Mouse (Mus musculus) liver, embryonic 16.5 days (tissue): ENCODE data around the gene Polr2f. TPM values are rescaled to one million over a fixed set of nuclear protein-coding genes. Genes with fewer than 3 reads are reported as not detected.
A peak's percentile ranks its signal among the peaks of the same experiment; 100 is the strongest.

Source experiments
- ATAC-seq: fragments of 200-750 bp; cut with Nextera tagmentation; 2 replicates; pipeline ENCODE4 v1.8.0; 2017; ENCODE audit warnings: low read depth, mild to moderate bottlenecking, moderate number of reproducible peaks, moderate library complexity
- H3K27ac ChIP-seq: fragments of 300-500 bp; sonication (generic); 2 replicates; pipeline ENCODE4 v1.5.1; 2014; ENCODE audit warnings: mild to moderate bottlenecking, low read length
- H3K27me3 ChIP-seq: fragments of 300-500 bp; sonication (generic); 2 replicates; pipeline ENCODE4 v1.6.1; 2014; ENCODE audit warnings: low read depth, low read length, mixed read lengths; ENCODE audit not compliant: control insufficient read depth, insufficient read depth
- H3K36me3 ChIP-seq: fragments of 300-500 bp; sonication (generic); 2 replicates; pipeline ENCODE4 v1.6.1; 2014; ENCODE audit warnings: mild to moderate bottlenecking; ENCODE audit not compliant: control insufficient read depth, insufficient read depth
- H3K4me1 ChIP-seq: fragments of 300-500 bp; sonication (generic); 2 replicates; pipeline ENCODE4 v1.6.1; 2014; ENCODE audit warnings: low read depth, low read length, mixed read lengths; ENCODE audit not compliant: control insufficient read depth
- H3K4me2 ChIP-seq: fragments of 300-500 bp; sonication (generic); 2 replicates; pipeline ENCODE4 v1.6.1; 2014; ENCODE audit warnings: low read depth, low read length, mixed read lengths
- H3K4me3 ChIP-seq: fragments of 300-500 bp; sonication (generic); 2 replicates; pipeline ENCODE4 v1.5.1; 2014; ENCODE audit warnings: low read depth, mild to moderate bottlenecking, low read length
- H3K9ac ChIP-seq: fragments of 300-500 bp; sonication (generic); 2 replicates; pipeline ENCODE4 v1.6.1; 2014; ENCODE audit warnings: low read depth, low read length
- H3K9me3 ChIP-seq: fragments of 300-500 bp; sonication (generic); replicated peaks from 2 replicates; pipeline ENCODE4 v1.6.1; 2016; ENCODE audit warnings: low read length; ENCODE audit not compliant: control insufficient read depth
- WGBS: fragments of 180-500 bp; shearing (Covaris S2); extraction: QIAGEN DNeasy Blood & Tissue Kit; methylation state at CpG from one replicate; pipeline ENCODE4 v1.1.7; 2014; ENCODE audit not compliant: insufficient replicate concordance; 5-methylcytosine and 5-hydroxymethylcytosine counted together
- polyA plus RNA-seq: library from polyadenylated mRNA; unstranded; fragments of >200 nt; fragmentation: Nextera tagmentation; extraction: Ambion mirVana; gene quantifications from 2 replicates; pipeline ENCODE4 v1.2.1, GENCODE M21; 2015

Polr2f gene
- polyA plus RNA-seq, 1 experiment from 2014 or later, result 120 TPM

- 46% methylated on average over 10 of the region's 10 CpGs for WGBS
Observed at GRCm38 (mm10) chr15:79139640-79140039, 1.2 kb upstream of the Polr2f start.

GRCm38 (mm10) chr15:79141566-79141917 is 733 bp downstream of the Polr2f start:
- peak; percentile 47 for ATAC-seq
- Histone ChIP-seq H3K27me3 (no peaks in the 10 kb centered on the region), H3K27ac (peak overlapping the region; percentile 31; the same call in 1 of the 2 replicates)

More at GRCm38 (mm10) chr15:79139640-79140039, 1.2 kb upstream of the Polr2f start:
- H3K4me3 ChIP-seq, result no peak overlapping the region
- no peak for ATAC-seq
- H3K4me1 ChIP-seq, result peaks cover 15% of the 10 kb centered on the region
- no peaks in the 10 kb centered on the region for H3K9me3 ChIP-seq
- no peaks in the 10 kb centered on the region for H3K36me3 ChIP-seq
- no peak overlapping the region for H3K4me2 ChIP-seq
- H3K27ac ChIP-seq, result no peak overlapping the region
- no peaks in the 10 kb centered on the region for H3K27me3 ChIP-seq
- no peak overlapping the region for H3K9ac ChIP-seq

GRCm38 (mm10) chr15:79143316-79143715 is 2.5 kb downstream of the Polr2f start:
- no peaks in the 10 kb centered on the region for H3K9me3 ChIP-seq
- WGBS, result 77% methylated on average over 12 of the region's 12 CpGs
- no peak overlapping the region for H3K4me2 ChIP-seq
- H3K4me3 ChIP-seq, result no peak overlapping the region
- no peaks in the 10 kb centered on the region for H3K27me3 ChIP-seq
- no peak overlapping the region for H3K27ac ChIP-seq
- no peak for ATAC-seq
- no peak overlapping the region for H3K9ac ChIP-seq
- peaks cover 15% of the 10 kb centered on the region for H3K4me1 ChIP-seq
- peaks cover 20% of the 10 kb centered on the region for H3K36me3 ChIP-seq

More at GRCm38 (mm10) chr15:79141566-79141917, 733 bp downstream of the Polr2f start:
- Histone ChIP-seq H3K36me3 (peaks cover 7% of the 10 kb centered on the region; the same call in 1 of the 2 replicates), H3K4me1 (peaks cover 15% of the 10 kb centered on the region), H3K9ac (peak overlapping the region; percentile 73), H3K9me3 (no peaks in the 10 kb centered on the region), H3K4me3 (peak overlapping the region; percentile 70), H3K4me2 (peak overlapping the region; percentile 88)
- WGBS, result under 1% methylated on average over 7 of the region's 7 CpGs

GRCm38 (mm10) chr15:79144021-79144420 is 3.2 kb downstream of the Polr2f start:
- H3K9ac ChIP-seq, result no peak overlapping the region
- H3K9me3 ChIP-seq, result no peaks in the 10 kb centered on the region
- H3K4me3 ChIP-seq, result no peak overlapping the region
- 66% methylated on average over 8 of the region's 8 CpGs for WGBS
- ATAC-seq, result no peak
- H3K27me3 ChIP-seq, result no peaks in the 10 kb centered on the region
- no peak overlapping the region for H3K4me2 ChIP-seq
- H3K36me3 ChIP-seq, result peaks cover 20% of the 10 kb centered on the region
- no peak overlapping the region for H3K27ac ChIP-seq
- H3K4me1 ChIP-seq, result peaks cover 15% of the 10 kb centered on the region

- no peak overlapping the region for H3K4me3 ChIP-seq
- H3K4me2 ChIP-seq, result no peak overlapping the region
- WGBS, result 80% methylated on average over 7 of the region's 7 CpGs
- H3K4me1 ChIP-seq, result peaks cover 13% of the 10 kb centered on the region
- H3K36me3 ChIP-seq, result peaks cover 20% of the 10 kb centered on the region
- H3K27me3 ChIP-seq, result no peaks in the 10 kb centered on the region
- H3K9me3 ChIP-seq, result no peaks in the 10 kb centered on the region
- no peak overlapping the region for H3K9ac ChIP-seq
- no peak for ATAC-seq
- no peak overlapping the region for H3K27ac ChIP-seq
Observed at GRCm38 (mm10) chr15:79145522-79145921, 4.7 kb downstream of the Polr2f start.

- no peaks in the 10 kb centered on the region for H3K9me3 ChIP-seq
- no peak overlapping the region for H3K4me3 ChIP-seq
- no peak overlapping the region for H3K9ac ChIP-seq
- H3K4me1 ChIP-seq, result no peaks in the 10 kb centered on the region; the same call in 1 of the 2 replicates
- ATAC-seq, result 0 out of 2 replicates have a peak, but pooled peaks have one; percentile 48
- no peak overlapping the region for H3K4me2 ChIP-seq
- no peaks in the 10 kb centered on the region for H3K27me3 ChIP-seq
- H3K36me3 ChIP-seq, result peaks cover 24% of the 10 kb centered on the region
- H3K27ac ChIP-seq, result no peak overlapping the region
- 46% methylated on average over 7 of the region's 7 CpGs for WGBS
Observed at GRCm38 (mm10) chr15:79148533-79148932, 7.7 kb downstream of the Polr2f start.

- Histone ChIP-seq H3K9ac (no peak overlapping the region), H3K4me3 (no peak overlapping the region), H3K9me3 (no peaks in the 10 kb centered on the region), H3K27me3 (no peaks in the 10 kb centered on the region), H3K36me3 (peaks cover 15% of the 10 kb centered on the region), H3K4me2 (no peak overlapping the region), H3K27ac (no peak overlapping the region), H3K4me1 (no peaks in the 10 kb centered on the region; the same call in 1 of the 2 replicates)
- 79% methylated on average over 8 of the region's 8 CpGs for WGBS
- ATAC-seq, result no peak
Observed at GRCm38 (mm10) chr15:79151881-79152280, 11.1 kb downstream of the Polr2f start.

GRCm38 (mm10) chr15:79152709-79153108 is 11.9 kb downstream of the Polr2f start:
- Histone ChIP-seq H3K36me3 (peaks cover 7% of the 10 kb centered on the region), H3K4me2 (no peak overlapping the region), H3K27ac (no peak overlapping the region), H3K27me3 (no peaks in the 10 kb centered on the region), H3K9me3 (no peaks in the 10 kb centered on the region), H3K4me3 (no peak overlapping the region), H3K4me1 (no peaks in the 10 kb centered on the region; the same call in 1 of the 2 replicates), H3K9ac (no peak overlapping the region)
- 73% methylated on average over 6 of the region's 6 CpGs for WGBS
- ATAC-seq, result no peak

GRCm38 (mm10) chr15:79155572-79155971 is 14.8 kb downstream of the Polr2f start:
- Histone ChIP-seq H3K9me3 (no peaks in the 10 kb centered on the region), H3K4me3 (no peak overlapping the region), H3K36me3 (peaks cover 4% of the 10 kb centered on the region; the same call in 1 of the 2 replicates), H3K9ac (no peak overlapping the region), H3K4me2 (no peak overlapping the region), H3K27ac (no peak overlapping the region), H3K4me1 (no peaks in the 10 kb centered on the region; the same call in 1 of the 2 replicates), H3K27me3 (0 out of 2 replicates have a peak, but pooled peaks cover 7% of the 10 kb centered on the region)
- 26% methylated on average over 3 of the region's 3 CpGs for WGBS
- no peak for ATAC-seq
